Mouse (Mus musculus): Measurements from ENCODE around the gene Map3k3.
"Not testable (repeated sequence)": the region's sequence is repeated elsewhere in the genome, so short reads cannot be mapped to it uniquely, and the experiment has no call there.

Gene Map3k3

DNA sequence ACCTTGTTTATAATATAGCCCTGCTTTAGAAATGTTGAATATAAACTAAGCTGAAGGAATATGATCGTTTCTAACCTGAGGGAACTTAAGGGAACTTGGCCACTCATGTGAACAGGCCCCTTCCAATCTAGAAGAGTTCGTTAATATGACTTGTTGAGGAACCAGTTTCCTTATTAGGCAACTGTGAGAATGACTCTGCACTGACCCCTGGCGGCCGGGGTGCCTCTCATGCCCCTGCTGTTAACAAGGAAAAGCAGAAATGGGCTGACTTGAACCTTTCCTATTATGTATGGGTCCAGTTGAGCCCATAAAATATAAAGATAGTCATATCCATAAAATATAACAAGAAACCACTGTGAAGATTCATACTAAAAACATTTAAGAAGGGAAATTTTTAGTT is 8.1 kb upstream of the Map3k3 start:
- peak; percentile 72 for DNase-seq (ENCODE audit: low read depth, low spot score)

DNA sequence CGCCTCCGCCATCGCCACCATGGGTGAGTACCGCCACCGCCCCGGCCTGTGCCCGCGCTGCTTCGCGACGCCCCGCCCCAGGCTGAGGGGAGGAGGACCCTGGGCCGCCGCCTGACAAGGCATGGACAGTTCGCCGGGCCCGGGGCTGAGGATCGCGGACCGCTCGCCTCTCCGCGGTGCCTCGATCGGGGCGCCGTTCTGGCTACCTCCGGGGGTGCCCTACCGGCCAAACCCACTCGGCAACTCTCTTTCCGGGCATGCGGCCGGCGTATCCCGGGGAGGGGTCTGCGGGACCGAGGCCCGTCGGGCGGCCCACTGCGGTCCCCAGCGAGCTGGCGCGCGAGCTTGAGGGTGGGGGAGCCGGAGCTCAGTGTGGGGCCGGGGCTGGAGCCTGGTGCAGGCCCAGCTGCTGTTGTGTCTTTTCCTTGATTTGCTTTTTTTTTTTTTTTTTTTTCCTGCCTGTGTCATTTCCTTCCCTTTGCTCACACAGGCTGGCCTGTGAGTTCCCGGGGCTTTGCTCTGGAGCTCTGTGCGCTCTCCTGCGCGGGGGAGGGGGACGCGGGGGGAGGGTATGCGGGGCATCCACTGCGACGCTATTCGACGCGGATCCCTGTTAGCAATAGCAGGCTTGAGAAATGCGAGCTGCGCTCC is 623 bp downstream of the Map3k3 start:
- DNase-seq (ENCODE audit: low read depth, low spot score) = peak; percentile 82

DNA sequence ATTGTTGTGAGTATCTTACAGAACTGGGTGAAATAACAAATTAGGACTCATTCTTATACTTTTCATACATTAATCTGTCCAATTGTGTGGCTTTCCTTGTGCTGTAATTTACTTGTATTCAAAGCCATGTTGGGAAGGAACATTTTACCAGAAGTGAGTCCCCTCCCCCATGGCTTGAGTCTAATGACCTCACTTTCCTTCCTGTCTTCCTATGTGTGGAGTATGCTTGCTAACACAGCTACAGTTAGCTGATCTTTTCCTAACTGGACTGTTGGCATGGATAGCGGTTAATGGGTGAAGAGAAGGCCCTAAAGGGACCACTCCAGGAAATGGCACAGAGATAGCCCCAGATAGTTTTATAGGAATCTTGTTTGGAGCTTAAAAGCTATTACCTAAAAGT is 13.8 kb downstream of the Map3k3 start:
- no peak for DNase-seq (ENCODE audit: low read depth, low spot score)

DNA sequence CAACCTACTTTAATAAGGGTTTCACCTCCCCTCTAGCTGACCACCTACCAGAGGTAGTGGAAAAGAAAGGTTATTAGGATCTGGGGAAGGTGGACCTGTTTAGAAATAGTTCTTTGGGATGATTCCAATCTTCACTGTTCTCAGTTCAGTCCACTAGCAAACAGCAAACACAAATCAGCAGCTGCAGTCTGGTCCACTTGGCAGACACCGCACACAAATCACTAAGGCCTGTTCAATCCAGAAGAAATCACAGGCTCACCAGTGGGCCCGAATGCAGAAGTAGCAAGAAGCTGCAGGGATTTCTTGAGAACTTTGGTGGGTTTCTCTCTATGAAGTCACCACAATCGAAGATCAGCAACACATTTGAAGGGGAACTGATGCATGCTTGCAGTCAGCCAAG is 18.5 kb downstream of the Map3k3 start:
- no peak for DNase-seq (ENCODE audit: low read depth, low spot score)

DNA sequence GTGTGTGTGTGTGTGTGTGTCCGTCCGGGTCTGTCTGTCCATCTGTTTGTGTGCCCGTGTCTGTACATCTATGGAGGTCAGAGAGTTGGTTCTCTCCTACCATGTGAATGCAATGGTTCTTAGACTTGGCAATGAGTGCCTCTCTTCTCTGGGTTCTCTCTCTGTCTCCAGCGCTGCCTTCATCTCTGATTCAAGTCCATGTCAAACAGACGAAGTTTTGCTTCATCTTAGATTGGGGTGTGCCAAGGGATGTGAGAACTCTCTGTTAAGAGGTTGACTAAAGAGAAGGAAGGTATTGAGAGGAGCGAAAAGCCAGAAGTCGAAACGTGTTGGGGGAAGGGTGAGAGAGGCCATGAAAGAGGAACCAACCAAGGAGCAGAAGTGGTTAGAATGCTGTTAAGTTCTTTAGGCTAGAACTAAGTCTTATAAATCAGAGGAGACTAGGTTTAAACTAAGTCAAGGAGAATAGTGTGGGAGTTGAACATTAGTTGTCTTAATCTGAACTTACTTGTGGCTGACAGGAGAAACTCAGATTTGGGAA is 21.7 kb downstream of the Map3k3 start:
- no peak for DNase-seq (ENCODE audit: low read depth, low spot score)

DNA sequence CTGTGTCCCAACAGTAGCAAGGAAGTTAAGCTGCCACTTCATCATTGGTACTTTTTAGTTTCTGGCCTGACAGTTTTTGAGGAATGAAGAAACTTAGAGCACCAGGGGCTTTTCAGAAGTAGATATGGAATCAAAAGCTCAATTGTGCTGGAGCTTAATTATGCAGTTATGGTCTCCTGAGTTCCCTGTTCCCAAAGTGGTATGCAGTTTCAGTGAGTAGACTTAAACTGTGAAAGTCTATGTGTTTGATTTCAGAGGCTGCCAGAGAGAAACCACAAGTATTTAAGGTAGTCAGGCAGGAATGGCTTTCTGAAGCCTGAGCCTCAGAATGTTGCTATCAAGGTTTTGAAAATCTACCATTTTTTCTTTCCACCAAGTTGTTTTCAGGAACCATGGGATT is 27.3 kb downstream of the Map3k3 start:
- DNase-seq (ENCODE audit: low read depth, low spot score) = no peak

DNA sequence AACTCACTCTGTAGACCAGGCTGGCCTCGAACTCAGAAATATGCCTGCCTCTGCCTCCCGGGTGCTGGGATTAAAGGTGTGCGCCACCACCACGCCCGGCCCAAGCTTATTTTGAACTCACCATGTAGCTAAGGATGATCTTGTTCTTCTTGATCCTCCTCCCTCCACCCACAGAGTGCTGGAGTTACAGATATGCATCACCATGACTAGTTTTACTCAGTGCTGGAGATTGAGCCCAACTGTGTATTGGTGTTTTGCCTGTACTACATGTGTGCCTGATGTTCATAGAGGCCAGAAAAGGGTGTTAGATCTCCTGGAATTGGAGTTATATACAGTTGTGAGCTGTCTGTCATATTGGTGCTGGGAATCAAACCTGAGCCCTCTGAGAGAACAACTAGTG is 37.8 kb downstream of the Map3k3 start:
- no peak for DNase-seq (ENCODE audit: low read depth, low spot score)

DNA sequence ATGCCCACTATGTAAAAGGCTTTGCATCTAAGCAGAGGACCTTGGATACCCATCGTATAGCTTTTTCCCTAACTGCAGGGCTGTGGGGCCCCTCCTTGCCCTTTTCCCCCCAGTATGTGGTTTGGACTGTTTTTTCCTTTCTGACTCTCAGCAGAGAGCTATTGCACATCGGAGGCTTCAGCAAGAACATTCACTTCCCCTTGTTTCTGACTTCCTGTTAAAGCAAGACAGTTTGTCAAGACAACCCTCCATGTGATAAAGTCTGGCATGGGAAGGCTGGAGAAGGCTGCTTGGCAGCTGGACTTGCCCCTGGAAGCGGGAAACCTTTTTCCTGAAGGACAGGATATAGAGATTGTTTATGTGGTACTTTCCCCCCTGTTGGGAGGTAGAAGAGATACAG is 38.3 kb downstream of the Map3k3 start:
- DNase-seq (ENCODE audit: low read depth, low spot score) = no peak

DNA sequence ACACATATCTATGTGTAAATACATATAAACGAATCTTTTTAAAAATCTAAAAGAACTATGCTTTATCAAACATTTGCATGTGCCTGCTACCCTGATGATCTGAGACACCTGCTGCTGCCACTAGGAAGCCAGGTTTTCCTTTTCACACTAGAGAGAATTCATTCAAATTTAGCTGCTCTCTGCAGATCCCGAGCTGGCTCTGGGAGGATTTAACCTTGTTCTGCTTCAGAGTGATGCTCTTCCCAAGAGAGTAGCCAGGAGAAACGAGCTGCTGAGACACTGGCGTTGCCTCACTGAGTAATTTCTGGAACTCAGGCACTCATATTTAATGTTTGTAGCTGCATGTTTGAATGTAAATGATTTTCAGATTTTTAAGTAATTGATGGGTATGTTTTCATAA is 40.4 kb downstream of the Map3k3 start:
- DNase-seq (ENCODE audit: low read depth, low spot score) = no peak

DNA sequence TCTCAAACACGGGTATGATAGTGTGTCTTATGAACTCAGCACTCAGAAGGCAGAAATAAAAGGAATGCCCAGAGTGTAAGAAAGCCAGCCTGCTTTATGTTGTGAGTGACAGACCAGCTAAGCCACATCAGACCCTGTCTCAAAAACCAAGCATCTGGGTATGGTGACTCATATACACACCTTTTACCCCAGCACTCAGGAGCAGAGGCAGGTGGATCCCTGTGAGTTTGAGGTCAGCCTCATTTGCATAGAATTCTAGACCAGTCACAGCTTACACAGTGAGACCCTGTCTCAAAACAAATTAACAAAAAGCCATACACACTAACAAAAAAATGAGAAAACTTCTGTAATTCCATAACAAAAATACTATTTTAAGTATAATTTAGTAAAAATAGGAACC is 41.4 kb downstream of the Map3k3 start:
- no peak for DNase-seq (ENCODE audit: low read depth, low spot score)

DNA sequence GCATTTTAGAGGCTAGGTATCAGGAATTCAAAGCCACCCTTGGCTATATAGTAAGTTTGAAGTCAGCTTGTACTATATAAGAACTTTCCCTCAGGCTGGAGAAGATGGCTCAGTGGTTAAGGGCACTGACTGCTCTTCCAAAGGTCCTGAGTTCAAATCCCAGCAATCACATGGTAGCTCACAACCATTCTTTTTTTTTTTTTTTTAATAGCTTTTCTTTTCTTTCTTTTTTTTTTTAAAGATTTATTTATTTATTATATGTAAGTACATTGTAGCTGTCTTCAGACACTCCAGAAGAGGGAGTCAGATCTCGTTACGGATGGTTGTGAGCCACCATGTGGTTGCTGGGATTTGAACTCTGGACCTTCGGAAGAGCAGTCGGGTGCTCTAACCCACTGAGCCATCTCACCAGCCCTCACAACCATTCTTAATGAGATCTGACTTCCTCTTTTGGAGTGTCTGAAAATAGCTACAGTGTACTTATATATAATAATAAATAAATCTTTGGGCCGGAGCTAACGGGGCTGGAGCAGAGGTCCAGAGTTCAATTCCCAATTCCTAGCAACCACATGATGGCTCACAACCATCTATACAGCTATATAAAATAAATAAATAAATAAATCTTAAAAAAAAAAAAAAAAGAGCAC is 42.4 kb downstream of the Map3k3 start:
- not testable (repeated sequence) for DNase-seq (ENCODE audit: low read depth, low spot score)

DNA sequence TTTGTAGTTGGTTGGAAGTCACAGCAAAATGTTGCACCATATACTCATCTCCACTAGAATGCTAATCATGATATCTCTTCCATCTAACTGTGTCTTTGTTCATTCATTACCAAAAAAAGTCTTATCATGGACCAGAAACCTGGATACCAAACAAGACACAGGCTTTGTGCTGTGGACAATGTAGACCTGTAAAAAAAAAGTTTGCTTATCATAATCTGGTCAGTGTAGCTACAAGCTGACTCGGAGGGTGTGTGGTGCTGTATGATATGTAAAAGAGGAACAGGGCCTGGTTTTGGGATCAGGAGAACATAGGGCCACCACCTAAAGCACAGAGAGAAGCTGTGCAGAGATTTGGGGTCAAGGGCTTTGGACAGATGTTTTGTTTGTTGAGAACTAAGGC is 45.1 kb downstream of the Map3k3 start:
- no peak for DNase-seq (ENCODE audit: low read depth, low spot score)

DNA sequence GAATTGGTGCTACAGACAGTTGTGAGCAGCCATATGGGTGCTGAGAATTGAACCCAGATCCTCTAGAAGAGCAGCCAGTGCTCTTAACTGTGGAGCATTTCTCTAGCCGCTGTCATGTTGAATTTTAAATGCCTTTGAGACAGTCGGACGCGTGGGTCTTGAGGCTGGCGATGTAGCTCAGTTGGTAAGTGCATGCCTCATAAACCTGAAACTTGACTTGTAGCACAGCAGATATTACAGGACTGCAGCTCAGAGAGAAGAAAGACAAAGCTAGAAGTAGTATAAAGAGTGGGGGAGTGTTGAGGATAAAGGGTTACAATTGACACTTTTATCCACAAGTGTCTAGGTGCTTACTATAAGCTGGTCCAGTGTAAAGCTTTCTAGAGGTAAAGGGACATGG is 48.1 kb downstream of the Map3k3 start:
- DNase-seq (ENCODE audit: low read depth, low spot score) = no peak

DNA sequence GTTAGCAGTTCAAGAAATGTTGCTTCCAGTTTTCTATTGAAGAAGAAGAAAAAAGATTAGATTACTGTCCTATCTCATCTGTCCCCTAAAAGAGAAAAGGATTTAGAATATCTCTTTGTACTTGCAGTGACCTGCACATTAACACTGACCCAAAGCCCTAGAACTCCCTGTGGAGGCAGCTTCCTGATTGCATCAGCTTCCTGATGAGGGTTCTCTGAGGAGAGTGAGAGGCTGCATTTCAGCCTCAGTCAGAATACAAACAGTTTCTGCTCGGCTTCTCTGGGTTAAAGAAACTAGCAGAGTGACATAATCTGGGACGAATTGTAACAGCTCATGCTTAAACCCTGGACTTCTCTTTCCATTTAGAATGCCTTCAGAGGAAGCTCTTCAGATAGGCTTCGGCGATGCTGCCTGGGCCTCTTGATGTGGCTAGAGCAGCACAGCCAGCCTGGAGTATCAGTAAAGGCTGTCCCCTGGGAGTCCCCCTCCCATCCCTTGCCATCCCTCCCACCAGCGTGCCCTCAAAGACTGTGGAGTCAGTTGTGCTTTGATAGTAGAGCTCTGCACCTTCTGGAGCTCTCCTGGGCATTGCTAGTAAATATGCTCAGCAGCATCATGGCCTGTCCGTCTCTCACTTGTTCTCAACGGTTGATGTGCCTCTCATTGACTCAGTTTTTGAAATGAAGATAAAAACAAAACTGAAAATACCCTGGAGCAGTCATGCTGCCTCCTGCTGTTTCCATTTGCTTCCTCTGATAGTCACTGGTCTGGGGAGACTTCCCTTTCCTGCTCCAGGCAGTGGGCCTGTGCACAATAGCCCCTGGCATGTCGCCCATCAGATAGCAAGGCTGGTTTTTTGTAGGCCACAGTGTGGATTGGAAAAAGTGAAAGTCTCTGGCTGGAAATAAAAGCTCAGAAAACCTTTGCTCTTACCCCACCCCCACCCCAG is 50.4 kb downstream of the Map3k3 start:
- DNase-seq (ENCODE audit: low read depth, low spot score) = peak; percentile 43

DNA sequence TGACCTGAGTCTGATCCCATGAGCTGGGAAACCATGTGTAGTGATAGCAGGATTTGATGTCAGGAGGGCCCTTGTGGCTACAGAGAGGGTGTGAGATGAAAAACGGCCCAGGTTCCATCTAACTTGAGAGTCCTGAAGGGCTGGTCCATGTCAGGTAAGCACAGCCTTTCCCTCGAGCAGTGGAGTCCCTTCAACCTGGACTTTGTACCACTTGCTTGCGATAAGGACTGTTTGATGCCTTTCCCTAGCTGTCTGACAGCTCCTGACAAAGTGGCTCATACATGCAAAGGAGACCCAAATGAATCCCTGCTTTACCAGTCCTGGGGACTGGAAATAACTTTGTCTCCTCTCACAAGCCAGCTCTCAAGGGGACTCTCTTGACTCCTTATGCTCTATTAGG is 66.8 kb downstream of the Map3k3 start:
- DNase-seq (ENCODE audit: low read depth, low spot score) = no peak

DNA sequence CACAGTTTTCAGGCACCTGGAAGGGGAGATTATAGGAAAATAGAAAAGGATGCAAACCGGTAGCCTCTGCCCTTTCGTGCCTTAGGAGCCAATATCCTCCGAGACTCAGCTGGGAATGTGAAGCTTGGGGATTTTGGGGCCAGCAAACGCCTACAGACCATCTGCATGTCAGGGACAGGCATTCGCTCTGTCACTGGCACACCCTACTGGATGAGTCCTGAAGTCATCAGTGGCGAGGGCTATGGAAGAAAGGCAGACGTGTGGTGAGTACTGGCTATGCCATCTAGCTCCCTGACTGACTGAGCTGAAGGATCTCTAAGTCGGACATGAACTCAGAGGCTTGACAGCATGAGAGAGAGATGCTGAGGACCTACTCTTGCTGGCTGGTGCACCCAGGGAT is 67.7 kb downstream of the Map3k3 start:
- DNase-seq (ENCODE audit: low read depth, low spot score) = no peak

DNA sequence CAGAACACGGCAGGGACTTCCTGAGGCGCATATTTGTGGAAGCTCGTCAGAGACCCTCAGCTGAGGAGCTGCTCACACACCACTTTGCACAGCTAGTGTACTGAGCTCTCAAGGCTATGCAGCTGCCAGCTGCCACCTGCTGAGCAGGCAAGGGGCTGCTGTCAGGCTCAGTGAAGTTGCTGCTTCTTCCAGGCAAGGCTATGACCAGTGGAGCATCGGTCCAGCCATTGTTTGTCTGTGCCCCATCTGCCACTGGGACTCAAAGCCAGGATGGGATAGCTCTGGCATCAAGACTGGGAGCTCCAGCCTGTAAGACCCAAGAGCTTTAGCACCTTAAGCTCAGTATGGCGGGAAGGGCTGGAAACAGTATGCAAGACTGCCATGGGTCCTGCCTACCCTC is 69.7 kb downstream of the Map3k3 start:
- no peak for DNase-seq (ENCODE audit: low read depth, low spot score)

DNA sequence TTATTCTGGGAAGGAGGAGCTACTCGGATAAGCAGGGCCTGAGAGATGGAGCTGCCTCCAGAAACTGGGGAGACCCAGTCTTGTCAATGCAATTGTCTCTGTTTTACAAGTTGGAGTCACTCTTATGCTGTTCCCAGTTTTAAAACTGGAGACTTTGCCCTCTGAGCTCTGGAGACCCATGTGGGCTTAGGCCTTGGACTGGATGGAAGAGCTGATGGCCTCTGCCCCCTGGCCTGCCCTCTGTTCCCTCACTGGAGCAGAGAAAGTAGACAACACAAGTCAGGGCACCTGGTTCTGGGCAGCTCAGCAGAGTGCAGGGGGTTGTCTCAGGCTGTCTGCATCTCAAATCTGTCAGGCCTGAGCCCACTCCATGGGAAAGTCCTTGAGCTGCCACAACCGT is 70.4 kb downstream of the Map3k3 start:
- no peak for DNase-seq (ENCODE audit: low read depth, low spot score)

DNA sequence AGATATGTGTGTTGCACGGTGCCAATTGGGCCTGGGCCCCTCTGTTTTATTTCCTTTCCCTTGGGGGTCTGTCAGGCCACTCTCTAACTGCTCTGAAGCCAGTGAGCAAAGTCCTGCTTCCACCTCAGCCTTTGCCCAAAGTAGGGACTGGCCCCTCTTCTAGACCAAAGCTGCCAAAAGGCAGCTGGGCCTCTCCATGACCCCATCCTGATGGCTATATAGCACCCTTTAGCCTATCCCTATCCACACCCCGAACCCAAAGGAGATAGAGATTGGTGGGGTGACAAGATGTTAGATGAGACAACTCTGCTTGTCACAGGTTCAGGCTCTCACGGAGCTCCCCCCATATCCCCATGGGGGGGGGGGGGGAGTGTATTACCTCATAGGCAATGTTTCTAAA is 71.3 kb downstream of the Map3k3 start:
- no peak for DNase-seq (ENCODE audit: low read depth, low spot score)

DNA sequence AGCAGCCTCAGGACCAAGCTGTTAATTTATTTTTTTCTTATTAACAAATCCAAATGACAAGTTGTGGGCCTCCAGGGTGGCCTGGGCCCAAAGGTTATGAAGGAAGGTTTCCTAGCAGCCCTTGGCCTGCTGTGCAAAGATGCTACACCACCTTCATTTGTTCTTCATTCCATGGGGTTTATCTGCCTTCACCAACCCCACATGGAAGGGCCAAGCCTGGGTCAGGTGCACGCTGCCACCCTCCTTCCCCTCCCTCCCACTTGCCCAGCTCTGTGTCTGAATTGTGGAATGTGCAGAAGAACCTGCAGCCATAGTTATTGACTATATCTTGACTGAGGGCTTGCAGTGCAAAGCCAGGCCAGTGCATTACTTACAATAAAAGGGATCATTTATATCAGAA is 71.8 kb downstream of the Map3k3 start:
- no peak for DNase-seq (ENCODE audit: low read depth, low spot score)

DNA sequence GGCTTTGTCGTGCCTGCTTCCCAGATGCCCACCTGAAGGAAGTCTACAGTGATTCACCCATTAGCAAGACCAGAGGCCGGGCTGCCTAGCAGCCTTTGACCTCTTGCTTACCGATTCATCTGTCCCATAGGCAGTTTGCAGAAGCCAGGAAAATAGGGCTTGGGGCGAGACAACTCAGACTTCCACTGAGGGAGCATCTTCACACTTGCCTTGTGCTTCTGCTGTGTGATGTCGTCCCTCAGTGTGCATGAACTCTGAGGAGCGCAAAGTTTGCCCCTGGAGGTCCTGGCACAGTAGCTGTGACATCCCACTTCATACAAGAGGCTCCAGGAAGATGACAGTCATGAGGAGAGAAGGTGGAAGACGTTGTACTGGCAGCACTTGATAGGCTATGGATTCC is 72.7 kb downstream of the Map3k3 start:
- no peak for DNase-seq (ENCODE audit: low read depth, low spot score)

All from mesoderm, embryonic 11.5 days (tissue).